Mouse (Mus musculus) cortical plate, adult 2 months (tissue): ENCODE measurements around the gene Chpf.

Experiments used
- CTCF ChIP-seq: fragments of 200-500 bp; IDR thresholded peaks from 2 replicates; pipeline ENCODE4 v1.5.1; 2011; ENCODE audit warnings: mild to moderate bottlenecking, control low read depth, low read length; ENCODE audit not compliant: insufficient read depth; ENCODE audit errors: extremely low read depth
- POLR2A ChIP-seq: fragments of 200-500 bp; IDR thresholded peaks from 2 replicates; pipeline ENCODE4 v1.6.1; 2011; ENCODE audit warnings: mild to moderate bottlenecking, low read length, control low read depth; ENCODE audit not compliant: insufficient read depth; ENCODE audit errors: extremely low read depth

DNA sequence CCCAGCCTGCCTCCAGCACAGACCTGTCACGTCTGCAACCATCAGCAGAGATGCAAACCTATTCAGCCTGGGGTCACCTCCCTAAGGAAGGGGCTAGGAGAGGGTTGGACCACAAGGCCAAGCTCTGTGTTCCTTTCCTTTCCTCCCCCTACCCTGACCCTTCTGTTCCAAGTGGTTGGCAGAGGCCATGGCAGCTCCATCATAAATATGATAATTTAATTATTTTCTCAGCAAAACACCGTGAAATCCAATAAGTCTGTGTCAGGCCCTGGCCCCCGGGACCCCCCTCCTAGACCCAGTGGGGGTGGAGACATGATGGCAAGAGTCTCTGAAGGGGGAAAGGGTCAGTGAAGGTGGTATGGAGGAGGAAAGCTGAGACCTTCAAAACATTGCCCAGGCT lies 34.9 kb downstream of the Chpf start:
- TF ChIP-seq POLR2A: no peak
- TF ChIP-seq CTCF: no peak
